Mouse (Mus musculus) neural tube, embryonic 12.5 days (tissue): ENCODE measurements around the gene Mbd6. TPM values are rescaled to one million over a fixed set of nuclear protein-coding genes. Genes with fewer than 3 reads are reported as not detected.
"Not testable (repeated sequence)": the region's sequence is repeated elsewhere in the genome, so short reads cannot be mapped to it uniquely, and the experiment has no call there.

ENCODE experiments used
- ATAC-seq: fragments of 200-750 bp; cut with Nextera tagmentation; 2 replicates; pipeline ENCODE4 v1.8.0; 2017; ENCODE audit warnings: low read depth, mild to moderate bottlenecking, moderate TSS enrichment, moderate library complexity; ENCODE audit not compliant: low FRiP score
- H3K27ac ChIP-seq: fragments of 300-500 bp; sonication (generic); 2 replicates; pipeline ENCODE4 v1.5.1; 2016
- H3K27me3 ChIP-seq: fragments of 300-500 bp; sonication (generic); replicated peaks from 2 replicates; pipeline ENCODE4 v1.6.1; 2016; ENCODE audit warnings: mild to moderate bottlenecking
- H3K36me3 ChIP-seq: fragments of 300-500 bp; sonication (generic); 2 replicates; pipeline ENCODE4 v1.6.1; 2016; ENCODE audit warnings: mild to moderate bottlenecking
- H3K4me1 ChIP-seq: fragments of 300-500 bp; sonication (generic); 2 replicates; pipeline ENCODE4 v1.6.1; 2016
- H3K4me2 ChIP-seq: fragments of 300-500 bp; sonication (generic); replicated peaks from 2 replicates; pipeline ENCODE4 v1.6.1; 2016; ENCODE audit warnings: mild to moderate bottlenecking
- H3K4me3 ChIP-seq: fragments of 300-500 bp; sonication (generic); 2 replicates; pipeline ENCODE4 v1.5.1; 2016
- H3K9ac ChIP-seq: fragments of 300-500 bp; sonication (generic); 2 replicates; pipeline ENCODE4 v1.6.1; 2016; ENCODE audit warnings: mild to moderate bottlenecking
- H3K9me3 ChIP-seq: fragments of 300-500 bp; sonication (generic); 2 replicates; pipeline ENCODE4 v1.6.1; 2016; ENCODE audit warnings: mild to moderate bottlenecking
- WGBS: fragments of 180-500 bp; shearing (Covaris S2); methylation state at CpG from one replicate; pipeline ENCODE4 v1.1.7; 2016; 5-methylcytosine and 5-hydroxymethylcytosine counted together
- polyA plus RNA-seq: library from polyadenylated mRNA; unstranded; fragments of >200 nt; fragmentation: Nextera tagmentation; extraction: Ambion mirVana; gene quantifications from 2 replicates; pipeline ENCODE4 v1.2.1, GENCODE M21; 2016

Mbd6 gene
- polyA plus RNA-seq, 1 experiment from 2014 or later: 18.4 TPM

DNA sequence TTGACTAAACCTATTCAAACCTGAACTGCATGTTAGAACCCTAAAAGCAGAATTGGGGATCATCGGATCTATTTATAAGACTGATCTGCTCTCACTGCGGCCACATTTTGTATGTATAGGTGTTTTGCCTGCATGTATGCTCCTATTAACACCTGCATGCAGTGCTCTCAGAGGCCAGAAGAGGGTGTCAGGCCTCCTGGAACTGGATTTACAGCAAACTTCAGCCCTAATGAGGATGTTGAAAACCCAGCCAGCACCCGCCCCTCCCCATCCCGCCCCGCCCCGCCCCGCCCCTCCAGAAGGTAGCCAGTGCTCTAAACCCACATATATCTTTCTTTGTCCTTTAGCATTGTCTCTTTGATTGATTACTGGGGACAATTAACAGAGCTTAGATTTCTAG, 35.7 kb upstream of the Mbd6 start:
- Histone ChIP-seq H3K27me3 (peaks cover 61% of the 10 kb centered on the region), H3K9me3 (no peaks in the 10 kb centered on the region), H3K4me3 (no peak overlapping the region), H3K4me1 (peaks cover 14% of the 10 kb centered on the region), H3K27ac (no peak overlapping the region), H3K36me3 (no peaks in the 10 kb centered on the region), H3K4me2 (no peak overlapping the region), H3K9ac (no peak overlapping the region)
- WGBS: 14% methylated on average over 7 of the region's 7 CpGs
- no peak for ATAC-seq

GRCm38 (mm10) chr10:127323131-127323855, 34.5 kb upstream of the Mbd6 start:
- Histone ChIP-seq H3K27me3 (peaks cover 49% of the 10 kb centered on the region), H3K4me3 (no peak overlapping the region)

DNA sequence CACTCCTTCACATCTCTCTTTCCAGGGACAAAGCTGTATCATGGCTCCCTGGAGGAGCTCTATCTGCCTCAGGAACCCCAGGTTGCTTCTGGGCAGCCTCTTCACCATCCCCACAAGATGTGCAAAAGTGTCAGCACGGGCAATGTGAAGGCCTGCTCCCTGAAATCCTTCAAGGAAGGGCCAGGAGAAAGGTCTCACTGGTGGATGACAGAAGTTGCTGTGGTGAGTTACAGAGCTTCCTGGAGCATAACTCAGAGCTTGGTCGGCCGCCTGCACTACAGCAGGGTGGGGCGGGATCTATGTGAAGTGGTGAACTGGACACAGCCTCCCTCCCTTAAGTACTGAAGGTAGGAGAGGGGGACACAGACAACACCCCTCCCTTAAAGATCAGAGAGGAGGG, 33.9 kb upstream of the Mbd6 start:
- WGBS: 89% methylated on average over 4 of the region's 4 CpGs
- Histone ChIP-seq H3K4me2 (no peak overlapping the region), H3K27ac (no peak overlapping the region), H3K4me3 (no peak overlapping the region), H3K9ac (no peak overlapping the region), H3K36me3 (no peaks in the 10 kb centered on the region), H3K27me3 (peaks cover 43% of the 10 kb centered on the region), H3K9me3 (no peaks in the 10 kb centered on the region), H3K4me1 (peaks cover 14% of the 10 kb centered on the region)
- no peak for ATAC-seq

More at GRCm38 (mm10) chr10:127323131-127323855, 34.5 kb upstream of the Mbd6 start:
- no peak overlapping the region for H3K9ac ChIP-seq
- H3K4me2 ChIP-seq: no peak overlapping the region
- WGBS: 75% methylated on average over 17 of the region's 17 CpGs
- no peaks in the 10 kb centered on the region for H3K36me3 ChIP-seq
- no peak for ATAC-seq
- peaks cover 14% of the 10 kb centered on the region for H3K4me1 ChIP-seq
- H3K9me3 ChIP-seq: no peaks in the 10 kb centered on the region
- no peak overlapping the region for H3K27ac ChIP-seq

GRCm38 (mm10) chr10:127322178-127322577, 33.4 kb upstream of the Mbd6 start:
- Histone ChIP-seq H3K9me3 (no peaks in the 10 kb centered on the region), H3K4me3 (no peak overlapping the region; the same call in 1 of the 2 replicates), H3K27me3 (peaks cover 38% of the 10 kb centered on the region), H3K4me2 (no peak overlapping the region), H3K27ac (no peak overlapping the region), H3K4me1 (peaks cover 14% of the 10 kb centered on the region), H3K36me3 (no peaks in the 10 kb centered on the region), H3K9ac (no peak overlapping the region)
- ATAC-seq: no peak
- WGBS: 67% methylated on average over 13 of the region's 13 CpGs

DNA sequence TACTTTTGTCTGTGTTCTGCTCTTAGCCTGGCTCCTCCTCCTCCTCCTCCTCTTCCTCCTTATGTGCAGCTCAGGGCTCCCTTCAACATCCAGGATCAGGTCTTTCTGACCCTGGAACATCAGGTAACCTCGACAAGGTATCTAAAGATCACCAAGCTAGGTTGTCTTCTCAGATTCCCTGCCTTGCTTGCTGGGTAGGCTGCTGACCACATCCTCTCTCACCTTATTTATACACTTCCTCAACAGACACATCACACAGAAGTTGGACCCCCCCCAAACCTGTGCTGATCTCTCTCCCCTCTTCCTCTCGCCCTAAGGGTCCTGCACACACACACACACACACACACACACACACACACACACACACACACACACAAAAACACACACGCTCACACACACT, 32.8 kb upstream of the Mbd6 start, which contains the start of gene Arhgap9:
Gene Arhgap9, plus strand, starts transcription at position 344 of the 400 bp plus-strand sequence.
- Histone ChIP-seq H3K9me3 (no peaks in the 10 kb centered on the region), H3K27me3 (peaks cover 32% of the 10 kb centered on the region), H3K9ac (no peak within 1 kb of the TSS), H3K4me1 (peaks cover 11% of the 10 kb centered on the region), H3K4me2 (no peak within 1 kb of the TSS), H3K36me3 (no peaks in the 10 kb centered on the region), H3K27ac (no peak within 1 kb of the TSS), H3K4me3 (no peak within 1 kb of the TSS; the same call in 1 of the 2 replicates)
- 72% methylated on average over 3 of the region's 3 CpGs for WGBS
- ATAC-seq: no peak

DNA sequence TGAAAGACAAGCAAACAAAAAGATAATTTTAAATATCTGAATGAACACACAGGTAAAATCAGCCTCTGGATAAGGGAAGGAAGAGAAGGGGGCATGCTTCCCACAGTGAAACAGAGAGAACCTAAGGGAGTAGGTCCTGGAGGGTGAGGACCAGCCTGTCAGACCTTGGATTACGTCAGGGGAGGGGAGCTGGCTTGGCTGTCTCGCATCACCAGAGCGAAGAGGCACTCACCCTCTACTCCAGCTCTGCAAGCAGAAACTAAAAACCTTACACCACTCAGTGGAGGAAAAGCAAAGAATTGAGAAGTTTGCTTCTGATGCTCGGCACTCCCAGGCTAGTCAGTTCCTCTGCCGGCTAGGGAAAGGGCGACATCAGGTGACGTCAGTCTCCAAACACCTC, 31.2 kb upstream of the Mbd6 start:
- peaks cover 16% of the 10 kb centered on the region for H3K27me3 ChIP-seq
- no peak for ATAC-seq
- H3K4me1 ChIP-seq: no peaks in the 10 kb centered on the region
- H3K4me3 ChIP-seq: no peak overlapping the region
- no peaks in the 10 kb centered on the region for H3K36me3 ChIP-seq
- 87% methylated on average over 7 of the region's 7 CpGs for WGBS
- H3K27ac ChIP-seq: no peak overlapping the region
- H3K4me2 ChIP-seq: no peak overlapping the region
- H3K9me3 ChIP-seq: no peaks in the 10 kb centered on the region
- no peak overlapping the region; the same call in 1 of the 2 replicates for H3K9ac ChIP-seq

- Histone ChIP-seq H3K27me3 (no peaks in the 10 kb centered on the region), H3K9ac (no peak overlapping the region), H3K9me3 (no peaks in the 10 kb centered on the region), H3K36me3 (no peaks in the 10 kb centered on the region), H3K4me1 (no peaks in the 10 kb centered on the region), H3K4me2 (no peak overlapping the region), H3K4me3 (no peak overlapping the region), H3K27ac (no peak overlapping the region)
- 51% methylated on average over 4 of the region's 4 CpGs for WGBS
- ATAC-seq: no peak
Observed at GRCm38 (mm10) chr10:127318009-127318408, 29.2 kb upstream of the Mbd6 start.

GRCm38 (mm10) chr10:127317277-127317676, 28.5 kb upstream of the Mbd6 start:
- H3K9me3 ChIP-seq: no peaks in the 10 kb centered on the region
- H3K36me3 ChIP-seq: no peaks in the 10 kb centered on the region
- 84% methylated on average over 2 of the region's 2 CpGs for WGBS
- H3K4me3 ChIP-seq: no peak overlapping the region
- H3K9ac ChIP-seq: no peak overlapping the region
- no peaks in the 10 kb centered on the region for H3K27me3 ChIP-seq
- no peaks in the 10 kb centered on the region for H3K4me1 ChIP-seq
- H3K4me2 ChIP-seq: no peak overlapping the region
- no peak for ATAC-seq
- H3K27ac ChIP-seq: no peak overlapping the region

DNA sequence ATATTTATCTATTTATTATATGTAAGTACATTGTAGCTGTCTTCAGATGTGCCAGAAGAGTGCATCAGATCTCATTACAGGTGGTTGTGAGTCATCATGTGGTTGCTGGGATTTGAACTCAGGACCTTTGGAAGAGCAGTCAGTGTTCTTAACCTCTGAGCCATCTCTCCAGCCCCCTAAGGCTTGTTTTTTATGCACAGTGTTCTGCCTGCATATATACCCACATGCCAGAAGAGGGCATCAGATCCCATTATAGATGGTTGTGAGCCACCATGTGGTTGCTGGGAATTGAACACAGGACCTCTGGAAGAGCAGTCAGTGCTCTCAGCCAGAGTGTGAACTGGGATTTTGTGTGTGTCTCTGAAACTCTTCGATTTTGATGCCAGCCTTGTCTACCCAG, 26.1 kb upstream of the Mbd6 start:
- H3K27ac ChIP-seq, H3K36me3 ChIP-seq, H3K9me3 ChIP-seq, H3K4me3 ChIP-seq, H3K9ac ChIP-seq, H3K4me2 ChIP-seq, ATAC-seq, H3K27me3 ChIP-seq: not testable (repeated sequence)
- peaks cover 11% of the 10 kb centered on the region for H3K4me1 ChIP-seq
- 79% methylated on average over 1 of the region's 1 CpGs for WGBS

- H3K27ac ChIP-seq, H3K36me3 ChIP-seq, H3K9ac ChIP-seq, H3K4me2 ChIP-seq, H3K4me3 ChIP-seq, H3K27me3 ChIP-seq, ATAC-seq, H3K9me3 ChIP-seq: not testable (repeated sequence)
- WGBS: 91% methylated on average over 5 of the region's 5 CpGs
- peaks cover 11% of the 10 kb centered on the region for H3K4me1 ChIP-seq
Observed at GRCm38 (mm10) chr10:127313516-127313915, 24.7 kb upstream of the Mbd6 start.

DNA sequence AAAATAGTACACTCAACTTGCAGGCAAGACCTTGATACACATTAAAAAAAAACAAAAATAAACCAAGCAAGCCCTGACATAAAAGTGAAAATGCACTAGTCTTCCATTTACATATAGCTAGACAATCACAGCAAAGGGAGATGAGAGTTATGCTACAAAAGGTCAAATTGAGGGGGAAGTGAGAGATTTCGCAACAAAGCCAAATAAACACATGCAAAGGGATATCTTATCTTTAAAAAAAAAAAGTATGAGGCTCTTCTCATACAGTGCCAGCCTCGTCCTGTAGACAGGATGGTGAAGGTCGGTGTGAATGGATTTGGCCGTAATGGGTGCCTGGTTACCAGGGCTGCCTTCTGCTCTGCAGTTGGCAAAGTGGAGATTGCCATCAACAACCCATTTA, 24.0 kb upstream of the Mbd6 start:
- ATAC-seq: no peak
- H3K4me2 ChIP-seq: no peak overlapping the region
- no peak overlapping the region for H3K4me3 ChIP-seq

GRCm38 (mm10) chr10:127312356-127312676, 23.5 kb upstream of the Mbd6 start:
- peak overlapping the region; percentile 42; the same call in 1 of the 2 replicates for H3K9ac ChIP-seq
- peak; percentile 69 for ATAC-seq
- H3K27ac ChIP-seq: no peak overlapping the region
- H3K36me3 ChIP-seq: peaks cover 21% of the 10 kb centered on the region
- H3K4me1 ChIP-seq: peaks cover 11% of the 10 kb centered on the region
- no peaks in the 10 kb centered on the region for H3K9me3 ChIP-seq
- H3K27me3 ChIP-seq: no peaks in the 10 kb centered on the region
- peak overlapping the region; percentile 85 for H3K4me2 ChIP-seq
- 2% methylated on average over 4 of the region's 4 CpGs for WGBS
- peak overlapping the region; percentile 79 for H3K4me3 ChIP-seq

More for the DNA sequence above, 24.0 kb upstream of the Mbd6 start:
- Histone ChIP-seq H3K9ac (no peak overlapping the region), H3K9me3 (no peaks in the 10 kb centered on the region), H3K27me3 (no peaks in the 10 kb centered on the region), H3K27ac (no peak overlapping the region), H3K4me1 (peaks cover 11% of the 10 kb centered on the region), H3K36me3 (peaks cover 15% of the 10 kb centered on the region)
- 89% methylated on average over 4 of the region's 4 CpGs for WGBS
